ENCODE assay signal across 15 mouse cellular contexts in the genomic region with DNA sequence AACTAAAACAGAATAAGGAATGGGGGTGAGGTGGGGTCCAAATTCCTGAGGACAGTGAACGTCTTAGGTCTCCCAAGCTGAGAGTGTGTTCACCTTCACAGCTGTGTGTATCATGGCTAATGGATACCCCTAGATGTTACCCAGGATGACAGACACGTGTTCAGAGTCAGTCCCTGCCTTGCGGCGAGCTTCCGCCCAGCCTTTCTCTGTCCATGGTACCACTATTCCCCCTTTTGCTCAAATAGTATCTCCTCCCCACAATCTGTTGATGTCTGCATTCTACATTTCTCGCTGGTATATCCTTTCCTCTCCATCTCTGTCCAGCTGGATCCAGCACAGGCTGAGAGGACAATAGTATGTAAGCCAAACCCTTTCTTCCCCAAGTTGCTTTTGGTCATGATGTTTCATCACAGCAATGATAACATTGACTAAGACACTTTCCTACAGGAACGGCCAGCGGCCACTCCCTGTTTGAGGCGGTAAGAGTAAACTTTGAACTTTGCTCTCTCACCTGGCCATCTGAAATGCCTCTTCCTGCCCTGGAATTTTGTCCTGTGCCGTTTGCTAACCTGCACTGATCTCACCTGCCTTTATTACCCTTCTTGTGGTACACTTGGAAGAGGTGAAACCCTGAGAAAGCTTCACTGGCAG. TPM values are rescaled to one million over a fixed set of nuclear protein-coding genes. Genes with fewer than 3 reads are reported as not detected.
DNase-seq lines count a peak whose midpoint lies in the region; ATAC-seq lines count a peak whose summit lies in the region.
"Had no signal": no experiment of that assay in that cellular context is flagged by ENCODE, and none has a peak within 500 bp of the region (broad histone marks: within the 10 kb centered on the region; RNA-seq: fewer than 3 reads in every experiment).

No protein-coding gene starts in this region.

- no peak overlapping the region for H3K27ac ChIP-seq in liver, embryonic 11.5 days (ENCODE audit: low read depth, low read length)
- H3K27ac ChIP-seq in embryonic facial prominence, embryonic 11.5 days (replicated peaks; ENCODE audit: low read depth, low read length), result no peak overlapping the region
- H3K27ac ChIP-seq: liver, embryonic 15.5 days; stomach, embryonic 15.5 days had no signal

- peaks cover 43% of the 10 kb centered on the region for H3K27me3 ChIP-seq in liver, embryonic 11.5 days (replicated peaks; ENCODE audit: control insufficient read depth, insufficient read depth, low read length)
- peaks cover 34% of the 10 kb centered on the region for H3K27me3 ChIP-seq in embryonic facial prominence, embryonic 11.5 days (ENCODE audit: control insufficient read depth, insufficient read depth, low read length)

- no peak overlapping the region for H3K4me3 ChIP-seq in liver, embryonic 11.5 days (ENCODE audit: low read depth, low read length)
- no peak overlapping the region for H3K4me3 ChIP-seq in embryonic facial prominence, embryonic 11.5 days (ENCODE audit: low read depth, low read length)
- H3K4me3 ChIP-seq: erythroblast, embryonic 14.5 days had no signal

- DNase-seq in liver, embryonic 11.5 days (ENCODE audit: low spot score), result peak; percentile 33
- DNase-seq in liver (no peak), R1 (ENCODE audit: low read depth, low spot score) (peak; percentile 49)
- DNase-seq in embryonic facial prominence, embryonic 11.5 days (ENCODE audit: low spot score), result peak; percentile 65
- DNase-seq in adrenal gland, postnatal 4 days (ENCODE audit: low spot score in 2 of 2), result no peak
- DNase-seq: adrenal gland, postnatal 36 days; gastrocnemius, postnatal 14 days; kidney, adult 11 months; thymus, postnatal 36 days had no signal

- whole genome bisulfite sequencing in liver, embryonic 11.5 days, result 37% methylated on average over 10 of the region's 10 CpGs
- 34% methylated on average over 10 of the region's 10 CpGs for WGBS in embryonic facial prominence, embryonic 11.5 days

- H3K9ac ChIP-seq in liver, embryonic 11.5 days (ENCODE audit: low read depth, low read length), result no peak overlapping the region
- no peak overlapping the region for H3K9ac ChIP-seq in embryonic facial prominence, embryonic 11.5 days (replicated peaks; ENCODE audit: low read length)
- H3K9ac ChIP-seq: liver, embryonic 15.5 days; stomach, embryonic 15.5 days had no signal

- H3K36me3 ChIP-seq in liver, embryonic 11.5 days (ENCODE audit: control insufficient read depth, insufficient read depth, low read length), result no peaks in the 10 kb centered on the region
- no peaks in the 10 kb centered on the region for H3K36me3 ChIP-seq in embryonic facial prominence, embryonic 11.5 days (replicated peaks; ENCODE audit: control insufficient read depth, insufficient read depth, low read depth, low read length)
- H3K36me3 ChIP-seq: liver, embryonic 15.5 days; stomach, embryonic 15.5 days had no signal

- peaks cover 10% of the 10 kb centered on the region for H3K4me1 ChIP-seq in liver, embryonic 11.5 days (replicated peaks; ENCODE audit: control insufficient read depth, insufficient read depth, low read length)
- peaks cover 7% of the 10 kb centered on the region for H3K4me1 ChIP-seq in embryonic facial prominence, embryonic 11.5 days (ENCODE audit: control insufficient read depth, insufficient read depth, low read length)

- no peaks in the 10 kb centered on the region for H3K9me3 ChIP-seq in liver, embryonic 11.5 days (ENCODE audit: control insufficient read depth, low read length)
- H3K9me3 ChIP-seq in embryonic facial prominence, embryonic 11.5 days (replicated peaks; ENCODE audit: control insufficient read depth, low read length), result no peaks in the 10 kb centered on the region
- H3K9me3 ChIP-seq: liver, embryonic 15.5 days; megakaryocyte, embryonic 14.5 days; stomach, embryonic 15.5 days had no signal

- no peak overlapping the region for H3K4me2 ChIP-seq in liver, embryonic 11.5 days
- H3K4me2 ChIP-seq in embryonic facial prominence, embryonic 11.5 days (ENCODE audit: low read depth, low read length), result no peak overlapping the region

- ATAC-seq in liver, embryonic 11.5 days (replicated peaks; ENCODE audit: low FRiP score), result 0 out of 2 replicates have a peak, but pooled peaks have one; percentile 24
- 0 out of 2 replicates have a peak, but pooled peaks have one; percentile 30 for ATAC-seq in embryonic facial prominence, embryonic 11.5 days (replicated peaks; ENCODE audit: insufficient number of reproducible peaks, low FRiP score, low TSS enrichment, low read depth)
- ATAC-seq in megakaryocyte progenitor cell, adult 5-6 weeks (replicated peaks; ENCODE audit: poor library complexity), result 0 out of 2 replicates have a peak, but pooled peaks have one; percentile 29
- no peak for ATAC-seq in CD4-positive, CD25-positive, alpha-beta regulatory T cell, adult 4 months

RNA-seq across cellular contexts. Expression of gene B3gnt6, which starts 4.0 kb away (rescaled TPM):
- polyA plus RNA-seq in liver, embryonic 11.5 days (2014; fragmentation: Nextera tagmentation; extraction: Ambion mirVana), result 0.09 TPM in 1 of 2 replicates, not detected in the other
- polyA plus RNA-seq in embryonic facial prominence, embryonic 11.5 days (2014; fragmentation: Nextera tagmentation; extraction: Ambion mirVana), result not detected in 2 replicates
- 0.20 TPM in 1 of 2 replicates, not detected in the other for total RNA-seq in megakaryocyte progenitor cell, adult 5-6 weeks (2015)
- 0.12 TPM in 1 of 2 replicates, not detected in the other for total RNA-seq in megakaryocyte progenitor cell, adult 5-6 weeks (2017)
- total RNA-seq in adrenal gland, postnatal 4 days (2021), result 1 to 10 TPM; 1.3 to 1.8 TPM
- polyA plus RNA-seq in CD4-positive, CD25-positive, alpha-beta regulatory T cell, adult 4 months (2017; shearing (Covaris generic)), result not detected
- total RNA-seq: gastrocnemius, postnatal 14 days had no signal
- polyA plus RNA-seq: erythroblast, embryonic 14.5 days; liver, embryonic 15.5 days had no signal

RNA-seq across cellular contexts. Expression of gene Capn5, which starts 17.2 kb away (rescaled TPM):
- 20.0 and 20.1 TPM in 2 replicates for polyA plus RNA-seq in liver, embryonic 11.5 days (2014; fragmentation: Nextera tagmentation; extraction: Ambion mirVana)
- 2.3 and 2.6 TPM in 2 replicates for polyA plus RNA-seq in embryonic facial prominence, embryonic 11.5 days (2014; fragmentation: Nextera tagmentation; extraction: Ambion mirVana)
- total RNA-seq in megakaryocyte progenitor cell, adult 5-6 weeks (2015), result 3.4 and 4.5 TPM in 2 replicates
- 4.0 and 7.5 TPM in 2 replicates for total RNA-seq in megakaryocyte progenitor cell, adult 5-6 weeks (2017)
- 10 to 100 TPM; 15.6 to 18.7 TPM for total RNA-seq in adrenal gland, postnatal 4 days (2021)
- 1 to 10 TPM in 1 of 2 experiments, under 1 TPM in 1; 0.90 to 1.5 TPM for polyA plus RNA-seq in CD4-positive, CD25-positive, alpha-beta regulatory T cell, adult 4 months (2017; shearing (Covaris generic))

RNA-seq across cellular contexts. Expression of gene Omp, which starts 50.0 kb away (rescaled TPM):
- 0.62 and 0.70 TPM in 2 replicates for polyA plus RNA-seq in liver, embryonic 11.5 days (2014; fragmentation: Nextera tagmentation; extraction: Ambion mirVana)
- polyA plus RNA-seq in embryonic facial prominence, embryonic 11.5 days (2014; fragmentation: Nextera tagmentation; extraction: Ambion mirVana), result 0.15 and 0.25 TPM in 2 replicates
- 0.25 and 0.32 TPM in 2 replicates for total RNA-seq in megakaryocyte progenitor cell, adult 5-6 weeks (2015)
- 0.12 TPM in 1 of 2 replicates, not detected in the other for total RNA-seq in megakaryocyte progenitor cell, adult 5-6 weeks (2017)
- total RNA-seq in adrenal gland, postnatal 4 days (2021), result 1 to 10 TPM in 1 of 2 experiments, under 1 TPM in 1; 0.79 to 1.3 TPM
- polyA plus RNA-seq in CD4-positive, CD25-positive, alpha-beta regulatory T cell, adult 4 months (2017; shearing (Covaris generic)), result not detected

Comparison
In these comparisons a context has a peak if more than half of its experiments do, and no peak if none do; other contexts are left out.
1. DNase-seq: peak in liver, embryonic 11.5 days (single experiment), R1 (single experiment) and embryonic facial prominence, embryonic 11.5 days (single experiment); none in liver (single experiment) and adrenal gland, postnatal 4 days (0 of 2).